Comparison of ENCODE assay signal across 8 mouse cellular contexts in genomic region chr15:103034043-103034806, GRCm38 (mm10). TPM values are rescaled to one million over a fixed set of nuclear protein-coding genes. Genes with fewer than 3 reads are reported as not detected.
A peak's percentile ranks its signal among the peaks of the same experiment; 100 is the strongest.
DNase-seq lines count a peak whose midpoint lies in the region; ATAC-seq and TF ChIP-seq lines count a peak whose summit lies in the region.

No protein-coding gene starts in this region.

- H3K27ac ChIP-seq in heart, postnatal 0 days (ENCODE audit: low read depth) = no peak overlapping the region
- H3K27ac ChIP-seq in hindbrain, embryonic 13.5 days = peak overlapping the region; percentile 97
- H3K27ac ChIP-seq in layer of hippocampus, adult 2 months = no peak overlapping the region

- TF ChIP-seq CTCF in heart, postnatal 0 days (IDR thresholded peaks at IDR 0.05; ENCODE audit: low read depth) = no peak
- no peak for TF ChIP-seq CTCF in layer of hippocampus, adult 2 months (conservative IDR thresholded peaks at IDR 0.05)

- TF ChIP-seq EP300 in heart, postnatal 0 days (IDR thresholded peaks at IDR 0.05; ENCODE audit: low read depth) = no peak

- under 1% methylated on average over 24 of the region's 24 CpGs for WGBS in heart, postnatal 0 days
- WGBS in hindbrain, embryonic 13.5 days = under 1% methylated on average over 24 of the region's 24 CpGs

- H3K4me3 ChIP-seq in heart, postnatal 0 days (ENCODE audit: low read depth, low read length) = 0 out of 2 replicates have a peak overlapping the region, but pooled peaks have one; percentile 13
- peak overlapping the region; percentile 52 for H3K4me3 ChIP-seq in hindbrain, embryonic 13.5 days
- peak overlapping the region; percentile 17 for H3K4me3 ChIP-seq in myocyte
- H3K4me3 ChIP-seq in layer of hippocampus, adult 2 months = no peak overlapping the region

- no peaks in the 10 kb centered on the region for H3K36me3 ChIP-seq in heart, postnatal 0 days (replicated peaks; ENCODE audit: control insufficient read depth, insufficient read depth, low read length)
- no peaks in the 10 kb centered on the region for H3K36me3 ChIP-seq in hindbrain, embryonic 13.5 days
- no peaks in the 10 kb centered on the region for H3K36me3 ChIP-seq in myocyte (ENCODE audit: control insufficient read depth, insufficient read depth)

- DNase-seq in heart, postnatal 0 days (ENCODE audit: low spot score) = no peak
- no peak for DNase-seq in heart, postnatal 36 days
- peak; percentile 66 for DNase-seq in adrenal gland, adult 2 months
- DNase-seq in cerebellum, postnatal 36 days = no peak
- DNase-seq in layer of hippocampus, adult 2 months (ENCODE audit: low spot score in 2 of 2) = no peak
- DNase-seq in spleen, postnatal 36 days (ENCODE audit: low spot score in 2 of 2) = no peak

- no peak for ATAC-seq in heart, postnatal 0 days (ENCODE audit: insufficient read depth, low read depth)
- peak; percentile 60 for ATAC-seq in hindbrain, embryonic 13.5 days (ENCODE audit: low FRiP score)

- H3K4me1 ChIP-seq in heart, postnatal 0 days (ENCODE audit: control insufficient read depth, insufficient read depth) = no peaks in the 10 kb centered on the region
- peaks cover 25% of the 10 kb centered on the region for H3K4me1 ChIP-seq in hindbrain, embryonic 13.5 days (replicated peaks)

- peak overlapping the region; percentile 17; the same call in 1 of the 2 replicates for H3K4me2 ChIP-seq in heart, postnatal 0 days (ENCODE audit: low read depth, low read length)
- H3K4me2 ChIP-seq in hindbrain, embryonic 13.5 days = peak overlapping the region; percentile 67
- H3K4me2 ChIP-seq in myocyte (ENCODE audit: low read depth) = peak overlapping the region; percentile 52

- H3ac ChIP-seq in myocyte (ENCODE audit: control insufficient read depth, insufficient read length) = no peak overlapping the region

- no peak for TF ChIP-seq POLR2A in myocyte (IDR thresholded peaks at IDR 0.05; ENCODE audit: insufficient read length, low read depth)

- no peaks in the 10 kb centered on the region for H3K9me3 ChIP-seq in heart, postnatal 0 days (replicated peaks; ENCODE audit: control insufficient read depth, low read length)
- H3K9me3 ChIP-seq in hindbrain, embryonic 13.5 days = no peaks in the 10 kb centered on the region

- intact Hi-C loops in heart, postnatal 36 days (cut with DNase I) = loop anchor here (5.0 kb wide), 1 partner anchor 112 kb away; the partner anchor contains the start of gene Hoxc13

- H3K9ac ChIP-seq in heart, postnatal 0 days (replicated peaks; ENCODE audit: low read depth, low read length) = no peak overlapping the region
- H3K9ac ChIP-seq in hindbrain, embryonic 13.5 days = peak overlapping the region; percentile 86

- peaks cover 100% of the 10 kb centered on the region for H3K27me3 ChIP-seq in heart, postnatal 0 days (ENCODE audit: control insufficient read depth, insufficient read depth, low read length)
- peaks cover 96% of the 10 kb centered on the region for H3K27me3 ChIP-seq in hindbrain, embryonic 13.5 days
- H3K27me3 ChIP-seq in myocyte (ENCODE audit: control insufficient read depth, insufficient read depth, insufficient read length) = no peaks in the 10 kb centered on the region

- no peaks in the 10 kb centered on the region for H3K79me2 ChIP-seq in myocyte (ENCODE audit: control insufficient read depth, insufficient read depth)

TF ChIP-seq in myocyte, 11 proteins besides CTCF, POLR2A, EP300 and RAD21:
- TF ChIP-seq MAX (IDR thresholded peaks at IDR 0.05; ENCODE audit: low read depth) = no peak
- TF ChIP-seq USF1 (IDR thresholded peaks at IDR 0.05; ENCODE audit: low read depth) = peak; percentile 70

RNA-seq across cellular contexts. Expression of gene Hoxc4, which starts 15.5 kb away (rescaled TPM):
- total RNA-seq in heart, postnatal 0 days (2014; rRNA removed; ENCODE audit: low replicate concordance) = not detected in 2 replicates
- 0.16 TPM in 1 of 2 replicates, not detected in the other for polyA plus RNA-seq in heart, postnatal 0 days (2015; fragmentation: Nextera tagmentation; extraction: Ambion mirVana)
- total RNA-seq in heart, postnatal 36 days (2021) = not detected
- total RNA-seq in adrenal gland, adult 2 months (2021) = 10 to 100 TPM in 1 of 2 experiments, 1 to 10 TPM in 1; 5.1 to 12.4 TPM
- 8.8 and 9.6 TPM in 2 replicates for polyA plus RNA-seq in adrenal gland, adult 2 months (2012; rRNA removed)
- polyA plus RNA-seq in hindbrain, embryonic 13.5 days (2015; fragmentation: Nextera tagmentation; extraction: Ambion mirVana) = 76.2 and 86.9 TPM in 2 replicates
- 3.6 TPM for polyA plus RNA-seq in myocyte (2012; fragmentation: generic; extraction: Trizol)
- total RNA-seq in layer of hippocampus, adult 2 months (2021) = not detected

RNA-seq across cellular contexts. Expression of gene Hoxc6, which starts 36.2 kb away (rescaled TPM):
- not detected in 2 replicates for total RNA-seq in heart, postnatal 0 days (2014; rRNA removed; ENCODE audit: low replicate concordance)
- polyA plus RNA-seq in heart, postnatal 0 days (2015; fragmentation: Nextera tagmentation; extraction: Ambion mirVana) = 0.12 TPM in 1 of 2 replicates, not detected in the other
- under 1 TPM in 1 of 2 experiments, not detected in 1; 0.25 TPM for total RNA-seq in heart, postnatal 36 days (2021)
- total RNA-seq in adrenal gland, adult 2 months (2021) = 10 to 100 TPM; 52.2 to 60.3 TPM
- polyA plus RNA-seq in adrenal gland, adult 2 months (2012; rRNA removed) = 41.6 and 58.1 TPM in 2 replicates
- 5.3 and 9.1 TPM in 2 replicates for polyA plus RNA-seq in hindbrain, embryonic 13.5 days (2015; fragmentation: Nextera tagmentation; extraction: Ambion mirVana)
- 14.0 TPM for polyA plus RNA-seq in myocyte (2012; fragmentation: generic; extraction: Trizol)
- total RNA-seq in layer of hippocampus, adult 2 months (2021) = not detected

RNA-seq across cellular contexts. Expression of gene Hoxc8, which starts 43.8 kb away (rescaled TPM):
- not detected in 2 replicates for total RNA-seq in heart, postnatal 0 days (2014; rRNA removed; ENCODE audit: low replicate concordance)
- polyA plus RNA-seq in heart, postnatal 0 days (2015; fragmentation: Nextera tagmentation; extraction: Ambion mirVana) = not detected in 2 replicates
- total RNA-seq in heart, postnatal 36 days (2021) = not detected
- 10 to 100 TPM; 30.6 to 40.1 TPM for total RNA-seq in adrenal gland, adult 2 months (2021)
- polyA plus RNA-seq in adrenal gland, adult 2 months (2012; rRNA removed) = 13.4 and 17.9 TPM in 2 replicates
- polyA plus RNA-seq in hindbrain, embryonic 13.5 days (2015; fragmentation: Nextera tagmentation; extraction: Ambion mirVana) = 0.50 and 1.5 TPM in 2 replicates
- polyA plus RNA-seq in myocyte (2012; fragmentation: generic; extraction: Trizol) = 0.71 TPM
- not detected for total RNA-seq in layer of hippocampus, adult 2 months (2021)

RNA-seq across cellular contexts. Expression of gene Hoxc9, which starts 58.0 kb away (rescaled TPM):
- not detected in 2 replicates for total RNA-seq in heart, postnatal 0 days (2014; rRNA removed; ENCODE audit: low replicate concordance)
- polyA plus RNA-seq in heart, postnatal 0 days (2015; fragmentation: Nextera tagmentation; extraction: Ambion mirVana) = not detected in 2 replicates
- total RNA-seq in heart, postnatal 36 days (2021) = not detected
- 1 to 10 TPM in 1 of 2 experiments, under 1 TPM in 1; 0.49 to 1.8 TPM for total RNA-seq in adrenal gland, adult 2 months (2021)
- polyA plus RNA-seq in adrenal gland, adult 2 months (2012; rRNA removed) = 3.7 and 6.7 TPM in 2 replicates
- polyA plus RNA-seq in hindbrain, embryonic 13.5 days (2015; fragmentation: Nextera tagmentation; extraction: Ambion mirVana) = 0.13 TPM in 1 of 2 replicates, not detected in the other
- polyA plus RNA-seq in myocyte (2012; fragmentation: generic; extraction: Trizol) = 10.5 TPM
- total RNA-seq in layer of hippocampus, adult 2 months (2021) = not detected

Comparison
In these comparisons a context has a peak if more than half of its experiments do, and no peak if none do; other contexts are left out.
1. H3K4me2 ChIP-seq: peak in every context shown above with its lines; median percentile 67 in hindbrain, embryonic 13.5 days; 52 in myocyte; 17 in heart, postnatal 0 days.
2. RNA of gene Hoxc6, which starts 36.2 kb away (total RNA-seq): 52.2 to 60.3 TPM in adrenal gland, adult 2 months; 0.25 TPM in heart, postnatal 36 days, not detected in heart, postnatal 0 days and not detected in layer of hippocampus, adult 2 months; every median in the first group is over 10 times any median in the second.
3. RNA of gene Hoxc8, which starts 43.8 kb away (total RNA-seq): 30.6 to 40.1 TPM in adrenal gland, adult 2 months; not detected in heart, postnatal 0 days, not detected in heart, postnatal 36 days and not detected in layer of hippocampus, adult 2 months; every median in the first group is over 10 times any median in the second.